ENCODE assay signal across 17 mouse cellular contexts in genomic region chr17:12278073-12278472, GRCm38 (mm10). TPM values are rescaled to one million over a fixed set of nuclear protein-coding genes. Genes with fewer than 3 reads are reported as not detected.
DNase-seq lines count a peak whose midpoint lies in the region; ATAC-seq lines count a peak whose summit lies in the region.
"Had no signal": no experiment of that assay in that cellular context is flagged by ENCODE, and none has a peak within 500 bp of the region (broad histone marks: within the 10 kb centered on the region; RNA-seq: fewer than 3 reads in every experiment).

No protein-coding gene starts in this region.

- peaks cover 35% of the 10 kb centered on the region for H3K4me1 ChIP-seq in heart, embryonic 13.5 days
- H3K4me1 ChIP-seq: embryonic facial prominence, embryonic 10.5 days; embryonic facial prominence, embryonic 12.5 days; forebrain, embryonic 13.5 days had no signal

- H3K36me3 ChIP-seq in heart, embryonic 13.5 days, result peaks cover 32% of the 10 kb centered on the region

- no peaks in the 10 kb centered on the region for H3K27me3 ChIP-seq in heart, embryonic 13.5 days (replicated peaks)
- H3K27me3 ChIP-seq: embryonic facial prominence, embryonic 12.5 days; forebrain, embryonic 13.5 days had no signal

- 71% methylated on average over 5 of the region's 5 CpGs for WGBS in heart, embryonic 13.5 days

- H3K4me3 ChIP-seq in heart, embryonic 13.5 days, result no peak overlapping the region
- H3K4me3 ChIP-seq: embryonic facial prominence, embryonic 10.5 days; embryonic facial prominence, embryonic 12.5 days; forebrain, embryonic 13.5 days had no signal

- 0 out of 2 replicates have a peak overlapping the region, but pooled peaks have one; percentile 29 for H3K27ac ChIP-seq in heart, embryonic 13.5 days (replicated peaks)
- H3K27ac ChIP-seq: embryonic facial prominence, embryonic 10.5 days; embryonic facial prominence, embryonic 12.5 days had no signal

- H3K4me2 ChIP-seq in heart, embryonic 13.5 days, result no peak overlapping the region
- H3K4me2 ChIP-seq: embryonic facial prominence, embryonic 12.5 days; forebrain, embryonic 13.5 days had no signal

- peaks cover 2% of the 10 kb centered on the region for H3K9me3 ChIP-seq in heart, embryonic 13.5 days
- H3K9me3 ChIP-seq: embryonic facial prominence, embryonic 12.5 days; forebrain, embryonic 13.5 days had no signal

- no peak for DNase-seq in frontal cortex, postnatal 10 days (ENCODE audit: low spot score in 2 of 2)
- DNase-seq in heart, postnatal 10 days, result no peak
- peak; percentile 71 for DNase-seq in brain, adult 2 months (ENCODE audit: low read depth, low spot score)
- DNase-seq in thymus, adult 18-20 months, result no peak
- DNase-seq: adrenal gland, adult 2 months; adrenal gland, postnatal 10 days; adrenal gland, postnatal 25 days; cerebellum, adult 11-12 months; cerebellum, adult 2 months; cerebellum, adult 9-10 months; cerebellum, postnatal 25 days had no signal

- no peak overlapping the region for H3K9ac ChIP-seq in heart, embryonic 13.5 days
- H3K9ac ChIP-seq: embryonic facial prominence, embryonic 12.5 days; forebrain, embryonic 13.5 days had no signal

- peak; percentile 53 for ATAC-seq in frontal cortex, adult (ENCODE audit: low TSS enrichment)
- ATAC-seq in heart, embryonic 13.5 days (ENCODE audit: extremely low read depth, insufficient number of reproducible peaks, low FRiP score, low TSS enrichment), result no peak
- ATAC-seq: forebrain, embryonic 13.5 days; forebrain, embryonic 16.5 days had no signal

- intact Hi-C loops in heart, postnatal 10 days (cut with DNase I), result no loop called here

RNA-seq across cellular contexts. Expression of gene Map3k4, which starts 40.5 kb away (rescaled TPM):
- 31.8 and 34.4 TPM in 2 replicates for polyA plus RNA-seq in heart, embryonic 13.5 days (2015; fragmentation: Nextera tagmentation; extraction: Ambion mirVana)
- total RNA-seq in heart, postnatal 10 days (2021), result 10 to 100 TPM; 35.6 to 39.4 TPM
